Mouse (Mus musculus) central nervous system, embryonic 18 days (tissue): ENCODE measurements around the gene Trdn. TPM values are rescaled to one million over a fixed set of nuclear protein-coding genes. Genes with fewer than 3 reads are reported as not detected.

Experiments
- polyA plus RNA-seq: library from polyadenylated mRNA; depleted of rRNA; stranded (reverse); fragments of >200 nt; gene quantifications from 2 replicates; pipeline ENCODE4 v1.2.3, GENCODE M21; 2012; rRNA removed

The Trdn gene
- 0.17 and 0.63 TPM in 2 replicates for polyA plus RNA-seq

GRCm38 (mm10) chr10:33080254-33080653 lies at the start of gene Trdn:
TSS of gene Trdn (plus strand) at chr10:33080554.

Other genes starting within 250 kb of the Trdn start
- gene Nkain2, start 190.1 kb upstream of the Trdn start, polyA plus RNA-seq, result 32.7 and 35.1 TPM in 2 replicates